ENCODE assay signal across 8 mouse cellular contexts in the genomic region with DNA sequence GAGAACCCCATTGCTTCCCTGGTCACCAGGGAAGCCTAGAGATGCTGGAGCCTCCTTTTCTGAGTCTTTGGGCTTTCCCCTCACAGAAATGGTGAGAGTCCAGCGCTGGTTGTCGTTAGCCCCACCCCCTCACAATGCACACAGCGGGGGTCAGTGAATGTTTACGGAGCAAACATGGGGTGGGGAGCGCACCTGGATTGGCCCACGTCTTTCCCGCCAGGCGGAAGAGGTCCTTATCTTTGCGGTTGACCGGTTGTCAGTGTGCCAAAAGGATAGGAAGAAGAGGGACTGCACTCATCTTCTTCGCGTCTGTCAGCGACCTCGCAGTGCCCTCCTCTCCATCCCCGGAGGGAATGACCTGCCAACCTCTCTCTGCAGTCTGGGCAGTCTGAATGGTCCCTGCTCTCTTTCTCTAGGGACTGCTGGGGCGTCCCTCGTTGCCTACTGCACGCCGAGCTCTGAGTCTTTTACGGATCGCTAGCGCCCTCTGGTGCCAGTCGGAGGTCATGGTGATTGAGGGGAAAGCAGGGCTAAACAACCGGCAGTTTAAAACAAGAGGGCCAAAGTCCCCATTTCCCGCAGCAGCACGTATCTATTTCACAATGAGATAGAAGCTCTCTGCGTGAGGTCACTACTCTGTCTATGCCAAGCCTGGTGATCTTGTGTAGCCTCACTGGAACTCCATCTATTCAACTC. TPM values are rescaled to one million over a fixed set of nuclear protein-coding genes. Genes with fewer than 3 reads are reported as not detected.
DNase-seq lines count a peak whose midpoint lies in the region; ATAC-seq and TF ChIP-seq lines count a peak whose summit lies in the region.

No protein-coding gene starts in this region.

- peak overlapping the region; percentile 41 to 49; a peak in 3 of 4 replicates for H3K4me3 ChIP-seq in ES-E14 (ENCODE audit: insufficient read depth in 1 of 2, low read depth in 1 of 2, low read length in 2 of 2, poor library complexity in 1 of 2, severe bottlenecking in 1 of 2)
- H3K4me3 ChIP-seq in forebrain, embryonic 16.5 days (replicated peaks; ENCODE audit: low read length), result peak overlapping the region; percentile 26
- no peak overlapping the region for H3K4me3 ChIP-seq in lung, embryonic 14.5 days (ENCODE audit: low read depth, low read length)
- peak overlapping the region; percentile 34 for H3K4me3 ChIP-seq in olfactory bulb, adult 2 months (ENCODE audit: insufficient read depth, low read depth, low read length)
- H3K4me3 ChIP-seq in thymus, adult 2 months (ENCODE audit: control insufficient read depth, insufficient read depth, low read length), result peak overlapping the region; percentile 20; the same call in 1 of the 2 replicates

- peaks cover 0 to 4% of the 10 kb centered on the region in 2 experiments; a peak in 1 of 4 replicates for H3K4me1 ChIP-seq in ES-E14 (ENCODE audit: control insufficient read depth in 2 of 2, insufficient read depth in 2 of 2, low read length in 2 of 2, poor library complexity in 1 of 2)
- H3K4me1 ChIP-seq in forebrain, embryonic 16.5 days (replicated peaks; ENCODE audit: control insufficient read depth, insufficient read depth, low read length), result peaks cover 19% of the 10 kb centered on the region
- peaks cover 6% of the 10 kb centered on the region; the same call in 1 of the 2 replicates for H3K4me1 ChIP-seq in lung, embryonic 14.5 days (ENCODE audit: insufficient read depth)
- peaks cover 31% of the 10 kb centered on the region for H3K4me1 ChIP-seq in olfactory bulb, adult 2 months (ENCODE audit: control insufficient read depth, insufficient read depth, low read length)
- H3K4me1 ChIP-seq in thymus, adult 2 months (replicated peaks; ENCODE audit: control insufficient read depth, insufficient read depth, low read length), result peaks cover 11% of the 10 kb centered on the region

- no peak overlapping the region for H3K27ac ChIP-seq in ES-E14 (ENCODE audit: insufficient read depth, low read depth, low read length, poor library complexity, severe bottlenecking)
- H3K27ac ChIP-seq in forebrain, embryonic 16.5 days (ENCODE audit: low read length), result no peak overlapping the region
- H3K27ac ChIP-seq in lung, embryonic 14.5 days (ENCODE audit: low read depth), result no peak overlapping the region
- no peak overlapping the region for H3K27ac ChIP-seq in olfactory bulb, adult 2 months (ENCODE audit: insufficient read depth, low read depth, low read length)
- H3K27ac ChIP-seq in thymus, adult 2 months (ENCODE audit: control insufficient read depth, insufficient read depth, low read length), result no peak overlapping the region

- intact Hi-C loops in heart, postnatal 36 days (cut with DNase I), result loop anchor here (1.0 kb wide), 2 partner anchors 174 to 272 kb away; no protein-coding TSS in a partner anchor

- H3K27me3 ChIP-seq in forebrain, embryonic 16.5 days (replicated peaks; ENCODE audit: control insufficient read depth, insufficient read depth, low read length), result peaks cover 41% of the 10 kb centered on the region
- H3K27me3 ChIP-seq in lung, embryonic 14.5 days (ENCODE audit: insufficient read depth, low read length), result peaks cover 39% of the 10 kb centered on the region
- peaks cover 18% of the 10 kb centered on the region; the same call in 1 of the 2 replicates for H3K27me3 ChIP-seq in thymus, adult 2 months (ENCODE audit: control insufficient read depth, insufficient read depth, low read length)

- no peaks in the 10 kb centered on the region for H3K9me3 ChIP-seq in ES-E14 (ENCODE audit: control insufficient read depth, insufficient read depth, low read depth, low read length)
- H3K9me3 ChIP-seq in forebrain, embryonic 16.5 days (ENCODE audit: control insufficient read depth, low read length), result no peaks in the 10 kb centered on the region
- no peaks in the 10 kb centered on the region for H3K9me3 ChIP-seq in lung, embryonic 14.5 days (ENCODE audit: low read depth, low read length)

- in situ Hi-C loops in ES-E14 (cut with MboI; ENCODE audit: low sequenced_read_pairs in 2 of 2, unreplicated experiment in 2 of 2), result loop anchor here in 1 of 2 experiments (25.0 kb wide), 1 partner anchor 805 kb away; no protein-coding TSS in a partner anchor

- peak; percentile 72 for ATAC-seq in forebrain, embryonic 16.5 days
- ATAC-seq in lung, embryonic 14.5 days (ENCODE audit: insufficient read depth), result peak; percentile 58

- peak; percentile 97 for TF ChIP-seq CTCF in lung, embryonic 14.5 days (IDR thresholded peaks at IDR 0.05; ENCODE audit: low read depth)
- peak; percentile 89 for TF ChIP-seq CTCF in olfactory bulb, adult 2 months (IDR thresholded peaks at IDR 0.05; ENCODE audit: insufficient read depth, low read depth, low read length)
- peak; percentile 88; the same call in 1 of the 2 replicates for TF ChIP-seq CTCF in thymus, adult 2 months (IDR thresholded peaks at IDR 0.05; ENCODE audit: borderline replicate concordance, control insufficient read depth, extremely low read depth, insufficient read depth, low read length, poor library complexity)

- 2% methylated on average over 27 of the region's 27 CpGs for WGBS in forebrain, embryonic 16.5 days
- under 1% methylated on average over 27 of the region's 27 CpGs for WGBS in lung, embryonic 14.5 days
- 2% methylated on average over 27 of the region's 27 CpGs for WGBS in olfactory bulb, adult 2 months
- 4% methylated on average over 27 of the region's 27 CpGs for WGBS in thymus, adult 2 months

- H3K4me2 ChIP-seq in forebrain, embryonic 16.5 days (ENCODE audit: low read length), result peak overlapping the region; percentile 54
- peak overlapping the region; percentile 59 for H3K4me2 ChIP-seq in lung, embryonic 14.5 days

- no peak overlapping the region for H3K9ac ChIP-seq in ES-E14 (ENCODE audit: insufficient read depth, low read depth, low read length, poor library complexity, severe bottlenecking)
- peak overlapping the region; percentile 32 for H3K9ac ChIP-seq in forebrain, embryonic 16.5 days (replicated peaks; ENCODE audit: low read depth, low read length)
- H3K9ac ChIP-seq in lung, embryonic 14.5 days, result no peak overlapping the region

- TF ChIP-seq POLR2A in olfactory bulb, adult 2 months (IDR thresholded peaks at IDR 0.05; ENCODE audit: insufficient read depth, low read depth, low read length), result no peak
- no peak for TF ChIP-seq POLR2A in thymus, adult 2 months (IDR thresholded peaks at IDR 0.05; ENCODE audit: control insufficient read depth, extremely low read depth, insufficient read depth, low read length, poor library complexity)

- DNase-seq in ES-E14 (ENCODE audit: low read depth, low spot score), result peak; percentile 87
- DNase-seq in cerebellum, adult 11-12 months, result peak; percentile 85
- DNase-seq in heart, postnatal 36 days, result peak; percentile 90 to 93
- peak; percentile 83 to 96 for DNase-seq in layer of hippocampus, adult 18-20 months (ENCODE audit: low spot score in 2 of 2)
- peak; percentile 97 for DNase-seq in lung, embryonic 14.5 days
- peak; percentile 85 for DNase-seq in thymus, adult 2 months

- no peaks in the 10 kb centered on the region for H3K36me3 ChIP-seq in ES-E14 (ENCODE audit: control insufficient read depth, insufficient read depth, low read length, poor library complexity, severe bottlenecking)
- H3K36me3 ChIP-seq in forebrain, embryonic 16.5 days (ENCODE audit: control insufficient read depth, insufficient read depth), result peaks cover 8% of the 10 kb centered on the region
- H3K36me3 ChIP-seq in lung, embryonic 14.5 days (ENCODE audit: insufficient read depth), result peaks cover 4% of the 10 kb centered on the region; the same call in 1 of the 2 replicates
- H3K36me3 ChIP-seq in thymus, adult 2 months (ENCODE audit: control insufficient read depth, insufficient read depth, low read length), result no peaks in the 10 kb centered on the region

TF ChIP-seq in ES-E14, 5 proteins besides CTCF, POLR2A, EP300 and RAD21:
- TF ChIP-seq ZNF384 (IDR thresholded peaks at IDR 0.05; ENCODE audit: low read depth, low read length), result no peak
- TF ChIP-seq ZC3H11A (IDR thresholded peaks at IDR 0.05; ENCODE audit: borderline replicate concordance, low read depth, low read length), result peak; percentile 91
TF ChIP-seq in ES-E14: peak in this region for 1.

RNA-seq across cellular contexts. Expression of a gene that starts 4.7 kb away (rescaled TPM):
- 0.11 TPM in 1 of 2 replicates, not detected in the other for total RNA-seq in ES-E14 (2012; rRNA removed)
- 8.0 and 9.5 TPM in 2 replicates for polyA plus RNA-seq in forebrain, embryonic 16.5 days (2015; fragmentation: Nextera tagmentation; extraction: Ambion mirVana)
- total RNA-seq in heart, postnatal 36 days (2021), result 1 to 10 TPM; 1.2 TPM
- total RNA-seq in layer of hippocampus, adult 18-20 months (2021), result under 1 TPM in 1 of 2 experiments, not detected in 1; 0.97 TPM
- 3.8 and 4.1 TPM in 2 replicates for polyA plus RNA-seq in lung, embryonic 14.5 days (2014; fragmentation: Nextera tagmentation; extraction: Ambion mirVana)
- not detected in 2 replicates for polyA plus RNA-seq in olfactory bulb, adult 2 months (2012; ENCODE audit: insufficient read depth, insufficient read length, low replicate concordance, missing spikeins)
- 1.1 TPM in 2 replicates for polyA plus RNA-seq in thymus, adult 2 months (2012; rRNA removed)

RNA-seq across cellular contexts. Expression of a gene that starts 8.7 kb away (rescaled TPM):
- 0.85 and 1.7 TPM in 2 replicates for total RNA-seq in ES-E14 (2012; rRNA removed)
- 16.9 and 23.4 TPM in 2 replicates for polyA plus RNA-seq in forebrain, embryonic 16.5 days (2015; fragmentation: Nextera tagmentation; extraction: Ambion mirVana)
- 1 to 10 TPM in 1 of 2 experiments, under 1 TPM in 1; 0.60 to 1.6 TPM for total RNA-seq in heart, postnatal 36 days (2021)
- 100 to 1,000 TPM; 173 to 179 TPM for total RNA-seq in layer of hippocampus, adult 18-20 months (2021)
- polyA plus RNA-seq in lung, embryonic 14.5 days (2014; fragmentation: Nextera tagmentation; extraction: Ambion mirVana), result 1.2 and 1.7 TPM in 2 replicates
- polyA plus RNA-seq in olfactory bulb, adult 2 months (2012; ENCODE audit: insufficient read depth, insufficient read length, low replicate concordance, missing spikeins), result not detected in 2 replicates
- 0.88 and 0.93 TPM in 2 replicates for polyA plus RNA-seq in thymus, adult 2 months (2012; rRNA removed)

RNA-seq across cellular contexts. Expression of a gene that starts 12.2 kb away (rescaled TPM):
- 0.74 and 3.0 TPM in 2 replicates for total RNA-seq in ES-E14 (2012; rRNA removed)
- polyA plus RNA-seq in forebrain, embryonic 16.5 days (2015; fragmentation: Nextera tagmentation; extraction: Ambion mirVana), result 216 and 228 TPM in 2 replicates
- total RNA-seq in heart, postnatal 36 days (2021), result 1 to 10 TPM; 3.7 to 3.8 TPM
- 100 to 1,000 TPM; 549 to 589 TPM for total RNA-seq in layer of hippocampus, adult 18-20 months (2021)
- 19.3 and 20.1 TPM in 2 replicates for polyA plus RNA-seq in lung, embryonic 14.5 days (2014; fragmentation: Nextera tagmentation; extraction: Ambion mirVana)
- polyA plus RNA-seq in olfactory bulb, adult 2 months (2012; ENCODE audit: insufficient read depth, insufficient read length, low replicate concordance, missing spikeins), result not detected in 2 replicates
- polyA plus RNA-seq in thymus, adult 2 months (2012; rRNA removed), result 2.4 and 3.6 TPM in 2 replicates

RNA-seq across cellular contexts. Expression of a gene that starts 27.0 kb away (rescaled TPM):
- 0.11 and 0.27 TPM in 2 replicates for total RNA-seq in ES-E14 (2012; rRNA removed)
- polyA plus RNA-seq in forebrain, embryonic 16.5 days (2015; fragmentation: Nextera tagmentation; extraction: Ambion mirVana), result 0.28 and 0.56 TPM in 2 replicates
- total RNA-seq in heart, postnatal 36 days (2021), result 1 to 10 TPM in 1 of 2 experiments, under 1 TPM in 1; 0.51 to 2.2 TPM
- total RNA-seq in layer of hippocampus, adult 18-20 months (2021), result 1 to 10 TPM; 1.6 to 2.4 TPM
- 12.0 and 15.8 TPM in 2 replicates for polyA plus RNA-seq in lung, embryonic 14.5 days (2014; fragmentation: Nextera tagmentation; extraction: Ambion mirVana)
- polyA plus RNA-seq in olfactory bulb, adult 2 months (2012; ENCODE audit: insufficient read depth, insufficient read length, low replicate concordance, missing spikeins), result not detected in 2 replicates
- polyA plus RNA-seq in thymus, adult 2 months (2012; rRNA removed), result 0.49 and 1.4 TPM in 2 replicates

Comparison
In these comparisons a context has a peak if more than half of its experiments do, and no peak if none do; other contexts are left out.
1. RNA of a gene that starts 12.2 kb away (polyA plus RNA-seq): 216 to 228 TPM in forebrain, embryonic 16.5 days; 19.3 to 20.1 TPM in lung, embryonic 14.5 days, 2.4 to 3.6 TPM in thymus, adult 2 months and not detected in olfactory bulb, adult 2 months; every median in the first group is over 10 times any median in the second.
2. Peak in every context shown above with its lines, with median percentiles within 50 percentile points of each other: DNase-seq and CTCF ChIP-seq.